Mouse (Mus musculus) cerebral cortex, adult 2 months (tissue): ENCODE results near the gene Tex35.

Experiments used
- WGBS: fragments of 180-500 bp; shearing (Covaris S2); methylation state at CpG from one replicate; pipeline ENCODE4 v1.1.7; 2018; 5-methylcytosine and 5-hydroxymethylcytosine counted together

The Tex35 gene

GRCm38 (mm10) chr1:157108580-157108979 is at the start of gene Tex35:
Tex35 (minus strand) TSS chr1:157108680.
- WGBS = 92% methylated on average over 4 of the region's 4 CpGs

DNA sequence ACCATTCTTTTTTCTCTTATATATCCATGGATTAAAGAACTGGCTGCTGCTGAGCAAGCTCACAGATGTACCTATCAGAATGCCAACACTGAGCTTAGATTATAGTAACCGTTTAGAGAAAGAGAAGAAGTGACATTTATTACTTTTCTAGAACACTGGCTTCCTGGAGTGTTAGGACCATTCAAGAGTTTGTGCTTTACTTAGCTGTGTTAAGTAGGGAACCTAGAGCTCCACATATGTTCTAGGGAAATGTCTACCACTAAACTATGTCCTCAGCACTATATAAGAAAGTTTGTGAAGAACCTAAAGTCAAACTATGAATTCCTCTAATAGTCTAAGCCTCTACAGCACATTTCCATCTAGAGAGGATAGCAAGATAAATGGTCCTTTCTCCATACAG is 41.6 kb upstream of the Tex35 start:
- 43% methylated on average over 1 of the region's 1 CpGs for WGBS

DNA sequence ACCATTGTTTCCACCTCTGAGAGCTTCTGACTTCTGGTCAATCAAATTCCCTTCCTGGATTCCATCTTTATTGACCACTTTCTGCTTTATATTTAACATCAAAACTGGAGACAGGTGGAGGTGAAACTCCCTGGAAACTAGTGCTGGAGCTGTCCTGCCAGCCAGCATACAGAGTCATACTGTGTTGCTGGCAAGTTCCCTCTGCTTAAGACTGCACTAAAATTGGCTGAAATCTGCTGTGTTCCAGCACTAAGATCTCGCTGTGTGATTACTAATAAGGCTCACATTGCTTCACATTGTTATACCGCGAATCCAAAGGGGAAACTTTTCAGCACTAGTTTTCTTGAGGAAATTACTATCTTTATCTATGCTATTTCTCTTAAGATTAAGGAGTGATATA is 36.1 kb upstream of the Tex35 start:
- 48% methylated on average over 3 of the region's 3 CpGs for WGBS

GRCm38 (mm10) chr1:157143326-157143932 is 34.9 kb upstream of the Tex35 start:
- WGBS = 54% methylated on average over 7 of the region's 7 CpGs

GRCm38 (mm10) chr1:157141014-157141413 is 32.5 kb upstream of the Tex35 start:
- 64% methylated on average over 3 of the region's 3 CpGs for WGBS

GRCm38 (mm10) chr1:157137854-157138241 is 29.4 kb upstream of the Tex35 start:
- WGBS = 76% methylated on average over 1 of the region's 1 CpGs

DNA sequence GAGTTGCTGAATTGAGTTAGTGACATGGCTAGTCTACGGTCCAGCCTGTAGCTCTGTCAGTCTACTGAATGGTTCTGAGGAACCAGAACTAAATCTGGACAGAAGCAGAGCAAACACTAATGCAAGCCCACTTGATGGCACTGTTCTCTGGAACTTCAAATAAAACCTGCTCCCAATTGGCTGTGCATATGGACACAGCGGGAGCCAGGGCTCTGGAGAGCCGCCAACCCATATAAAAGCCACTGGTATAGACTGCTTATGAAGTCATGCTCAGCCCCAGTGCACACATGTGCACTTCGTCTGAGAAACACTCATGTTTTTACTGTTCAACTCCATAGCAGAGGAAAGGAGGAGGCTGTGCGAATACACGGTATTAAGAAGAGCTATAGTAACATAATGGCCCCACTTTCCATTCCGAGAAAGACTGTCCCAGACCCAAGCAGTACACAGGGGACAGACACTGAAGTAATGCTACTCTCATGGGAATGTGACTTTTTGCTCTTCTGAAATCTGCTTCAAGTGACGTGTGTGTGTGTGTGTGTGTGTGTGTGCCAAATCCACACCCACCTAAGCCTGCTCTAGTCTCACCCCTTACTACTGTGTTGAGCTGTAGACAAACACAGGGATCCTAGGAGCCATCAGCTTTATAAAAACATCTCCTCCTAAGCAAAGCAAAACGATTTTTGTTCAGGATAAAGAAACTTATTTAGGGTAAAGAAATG is 28.8 kb upstream of the Tex35 start:
- 46% methylated on average over 9 of the region's 9 CpGs for WGBS

DNA sequence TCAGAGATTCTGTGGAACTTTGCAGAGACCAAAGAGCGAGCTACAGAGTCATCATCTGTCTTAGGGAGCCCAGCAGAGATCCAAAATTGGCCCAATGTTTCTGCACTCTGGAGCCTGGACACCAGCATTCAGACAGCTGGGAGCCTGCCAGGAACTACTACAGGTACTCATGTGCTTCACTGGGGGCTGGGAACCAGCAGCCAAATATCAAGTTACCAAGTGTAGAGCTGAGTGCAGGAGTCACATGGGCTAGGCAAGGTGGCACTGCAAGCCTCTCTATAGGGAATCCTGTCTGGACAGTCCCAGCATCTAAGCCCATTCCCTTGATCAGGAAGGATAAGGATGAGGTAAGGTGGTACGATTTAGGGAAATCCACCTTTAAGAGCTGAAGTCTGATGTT is 19.7 kb upstream of the Tex35 start:
- WGBS = 99% methylated on average over 2 of the region's 2 CpGs

- 84% methylated on average over 3 of the region's 3 CpGs for WGBS
These were observed 15.4 kb upstream of the Tex35 start for GRCm38 (mm10) chr1:157123836-157124235.

DNA sequence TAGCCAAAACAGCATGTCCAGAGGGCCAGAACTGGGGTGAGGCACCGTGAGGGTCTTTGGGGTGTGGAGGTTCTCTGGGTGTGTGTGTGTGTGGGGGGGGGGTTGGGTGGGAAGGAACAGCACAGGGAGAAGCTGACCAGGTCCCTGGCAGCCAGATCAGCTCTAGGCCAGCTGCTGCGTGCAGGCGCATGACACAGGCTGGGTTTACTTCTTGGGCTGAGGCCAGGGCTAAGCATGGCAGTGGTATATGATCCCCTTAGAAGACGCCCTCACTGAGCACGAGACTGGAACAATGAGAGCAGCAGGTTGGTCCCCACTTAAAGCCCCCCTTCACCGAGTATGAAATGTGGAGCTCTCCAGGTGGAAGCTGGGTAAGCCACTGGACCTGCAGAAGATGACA is 10.7 kb upstream of the Tex35 start:
- 91% methylated on average over 6 of the region's 6 CpGs for WGBS

DNA sequence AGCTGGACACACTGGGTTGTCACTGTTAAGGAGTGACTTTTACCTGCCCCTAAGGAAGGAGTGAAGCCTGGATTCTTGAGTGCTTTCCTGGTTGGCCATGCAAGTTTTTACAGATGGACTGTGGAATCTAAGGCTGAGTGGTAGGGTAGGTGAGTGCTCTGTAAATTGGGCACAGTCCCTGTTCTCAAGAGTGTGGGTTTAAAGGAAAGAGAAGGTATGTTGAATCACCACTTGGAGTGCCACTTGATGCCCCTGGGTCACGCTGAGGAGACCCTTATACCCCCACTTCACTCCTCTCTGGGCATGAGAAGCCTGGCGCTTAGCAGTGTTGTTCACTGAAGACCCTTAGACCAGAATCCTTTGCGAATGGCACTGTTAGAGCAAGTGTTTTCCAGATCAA is 9.0 kb upstream of the Tex35 start:
- WGBS = 96% methylated on average over 3 of the region's 3 CpGs

DNA sequence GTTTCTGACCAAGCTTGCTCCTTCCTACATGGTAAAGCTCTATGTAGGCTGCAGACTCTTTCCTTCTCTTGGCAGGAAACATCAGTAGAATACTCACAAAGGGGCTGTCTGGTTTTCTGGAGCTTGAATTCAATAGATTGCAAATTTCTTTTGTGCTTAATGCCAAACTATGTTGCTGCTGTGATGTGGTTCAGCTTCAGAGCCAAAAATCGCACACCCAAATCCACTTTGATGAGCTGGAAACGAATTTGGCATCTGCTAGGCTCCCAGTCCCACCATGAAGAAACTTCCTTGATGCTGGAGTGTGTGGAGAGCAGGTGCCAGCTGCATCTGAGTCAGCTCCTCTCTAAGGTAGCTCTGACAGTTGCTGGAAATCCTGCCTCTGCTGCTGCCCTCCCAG is 6.0 kb upstream of the Tex35 start:
- 30% methylated on average over 2 of the region's 2 CpGs for WGBS

DNA sequence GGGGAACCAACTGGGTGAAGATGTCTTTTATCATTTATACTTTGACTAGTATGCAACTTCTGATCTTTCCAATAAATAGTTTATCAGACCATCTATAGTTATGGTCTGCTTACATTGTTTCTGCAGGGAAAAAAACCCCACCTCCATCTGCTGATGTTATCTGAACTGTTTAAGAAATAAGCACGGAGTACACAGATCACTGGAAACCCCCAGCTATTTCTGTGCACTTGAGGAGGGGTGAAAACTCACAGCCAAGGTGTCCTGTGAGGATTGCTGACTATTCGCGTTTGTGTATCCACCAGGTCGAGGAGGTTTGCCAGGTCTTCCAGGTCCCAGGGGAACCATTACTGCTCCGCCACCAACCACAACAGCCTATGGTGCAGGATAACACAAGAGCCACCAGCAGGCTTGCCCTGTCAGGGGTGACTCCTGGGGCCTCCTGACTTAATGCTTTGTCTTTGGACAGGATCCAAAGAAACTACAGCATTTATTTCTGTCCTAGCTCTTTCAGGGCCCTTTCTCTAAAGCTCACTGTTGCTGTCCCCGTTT is 1.9 kb upstream of the Tex35 start:
- WGBS = 80% methylated on average over 6 of the region's 6 CpGs

- 22% methylated on average over 19 of the region's 19 CpGs for WGBS
These were observed 7.2 kb downstream of the Tex35 start for GRCm38 (mm10) chr1:157101122-157101865.

GRCm38 (mm10) chr1:157095534-157095933 is 12.9 kb downstream of the Tex35 start:
- 91% methylated on average over 4 of the region's 4 CpGs for WGBS

GRCm38 (mm10) chr1:157092622-157093021 is 15.9 kb downstream of the Tex35 start:
- WGBS = 85% methylated on average over 1 of the region's 1 CpGs

GRCm38 (mm10) chr1:157092140-157092539 is 16.3 kb downstream of the Tex35 start:
- 72% methylated on average over 4 of the region's 4 CpGs for WGBS

DNA sequence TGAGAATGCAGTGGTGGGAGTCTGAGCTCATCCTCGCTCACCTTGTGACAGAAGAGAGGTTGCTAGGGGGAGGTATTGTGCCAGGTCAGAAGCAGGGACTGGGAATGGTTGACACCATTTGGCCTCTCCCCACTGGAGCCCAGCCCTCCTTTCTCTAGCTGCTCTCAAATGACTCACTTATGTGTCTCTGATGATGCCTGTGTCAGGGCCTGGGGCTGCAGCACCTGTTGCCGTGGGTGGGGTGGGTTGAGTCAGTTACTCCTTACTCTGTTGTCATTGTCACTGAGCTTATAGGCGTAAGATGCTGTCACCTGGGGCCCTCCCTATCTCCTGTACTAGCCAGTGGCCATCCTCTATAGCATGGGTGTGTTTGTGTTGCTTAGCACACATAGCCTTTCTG is 17.6 kb downstream of the Tex35 start:
- 86% methylated on average over 3 of the region's 3 CpGs for WGBS

DNA sequence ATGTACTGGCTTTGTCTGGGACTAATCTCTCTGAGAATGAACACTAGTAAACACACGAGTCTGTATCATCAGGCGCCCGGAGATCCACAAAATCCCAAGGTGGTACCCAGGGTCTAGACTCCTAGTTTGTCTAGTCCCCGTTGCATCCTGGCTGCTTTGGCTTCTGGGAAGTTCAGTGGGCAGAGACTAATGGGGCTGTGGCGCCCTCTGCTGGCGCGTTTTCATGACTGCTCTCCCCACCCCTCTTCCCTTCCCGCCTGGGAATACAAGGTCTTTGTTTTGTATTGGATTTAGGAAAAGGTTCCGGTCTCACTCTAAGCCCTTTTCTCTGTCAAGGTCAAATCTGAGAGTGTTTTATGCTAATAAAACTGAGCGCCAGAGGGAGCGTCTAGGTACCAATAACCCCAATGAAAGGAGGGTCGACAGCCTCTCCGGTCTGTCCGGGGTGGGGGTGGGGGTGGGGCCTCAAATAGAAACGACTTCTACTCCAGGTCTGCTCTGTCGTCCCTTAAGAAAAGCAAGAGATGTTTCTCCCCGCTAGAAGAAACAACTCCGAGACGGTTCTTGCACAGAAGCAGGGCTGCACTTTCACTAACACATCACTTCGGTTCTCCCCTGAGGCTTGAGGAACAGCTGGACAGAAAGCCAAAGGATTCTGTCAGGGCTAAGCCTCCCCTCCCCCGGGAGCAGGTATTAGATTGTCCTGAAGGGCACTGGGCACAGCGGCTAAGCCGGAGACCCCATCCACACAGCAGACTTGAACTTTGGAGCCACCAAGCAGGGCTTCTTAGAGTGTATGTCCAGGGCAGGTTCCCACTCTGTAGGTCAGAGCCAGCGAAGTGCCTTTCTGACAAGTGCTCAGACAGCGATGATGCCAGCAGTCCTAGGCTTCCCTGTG is 22.1 kb downstream of the Tex35 start:
- 12% methylated on average over 25 of the region's 25 CpGs for WGBS

DNA sequence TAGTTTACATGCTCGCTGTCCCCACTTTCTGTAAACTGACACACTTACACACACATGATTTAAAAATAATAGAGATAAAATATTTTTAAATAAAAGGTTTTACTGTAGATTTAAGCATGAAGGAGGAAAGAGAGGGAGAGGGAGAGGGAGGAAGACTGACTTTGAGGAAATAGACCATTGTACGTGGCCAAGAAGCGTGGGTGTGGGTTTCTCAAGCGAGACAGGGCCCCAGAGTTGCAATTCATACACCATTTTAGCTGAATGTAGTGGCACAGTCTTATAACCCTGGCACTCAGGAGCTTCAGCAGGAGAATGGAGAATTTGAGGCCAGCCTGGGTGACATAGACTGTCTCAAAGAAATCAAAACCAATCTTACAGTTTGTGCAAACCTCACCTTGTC is 25.5 kb downstream of the Tex35 start:
- WGBS = 87% methylated on average over 4 of the region's 4 CpGs

DNA sequence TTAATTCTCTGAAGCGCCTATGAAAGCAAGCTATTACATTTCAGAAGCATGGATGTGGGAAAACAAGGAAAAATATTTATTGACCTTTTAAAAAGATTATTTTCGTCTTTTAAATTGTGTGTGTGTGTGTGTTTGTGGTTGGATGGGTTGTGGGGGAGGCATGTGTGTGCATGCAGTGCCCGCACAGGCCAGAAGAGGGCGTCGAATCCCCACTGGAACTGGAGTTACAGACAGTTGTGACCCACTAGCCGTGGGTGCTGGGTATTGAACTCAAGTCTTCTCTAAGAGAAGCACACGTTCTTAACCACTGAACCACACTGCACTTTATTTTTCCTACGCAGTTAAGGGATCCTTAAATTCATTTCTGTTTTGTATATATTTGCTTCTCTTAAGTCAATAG is 26.5 kb downstream of the Tex35 start:
- 69% methylated on average over 8 of the region's 8 CpGs for WGBS
